Mouse (Mus musculus): ENCODE measurements around the gene Fig4. TPM values are rescaled to one million over a fixed set of nuclear protein-coding genes. Genes with fewer than 3 reads are reported as not detected.

Gene Fig4
- total and polyA plus RNA-seq, 3 experiments, result 21.4 to 27.4 TPM; not detected in 1

GRCm38 (mm10) chr10:41182644-41183043, 120.4 kb downstream of the Fig4 start:
- H3K79me2 ChIP-seq (ENCODE audit: control insufficient read depth, insufficient read depth, low read length, poor library complexity), result no peaks in the 10 kb centered on the region
- H3K27ac ChIP-seq (ENCODE audit: control insufficient read depth, low read depth, low read length), result no peak overlapping the region
- no peaks in the 10 kb centered on the region for H3K36me3 ChIP-seq (ENCODE audit: control insufficient read depth in 1 of 2, insufficient read depth in 2 of 2, low read length in 2 of 2)
- H3K4me3 ChIP-seq (ENCODE audit: control insufficient read depth in 1 of 2, insufficient read depth in 1 of 2, low read depth in 2 of 2, low read length in 2 of 2), result no peak overlapping the region
- no peaks in the 10 kb centered on the region for H3K4me1 ChIP-seq (ENCODE audit: control insufficient read depth in 1 of 2, insufficient read depth in 2 of 2, low read length in 2 of 2)
- H3K27me3 ChIP-seq (ENCODE audit: control insufficient read depth in 1 of 2, insufficient read depth in 2 of 2, low read length in 2 of 2), result peaks cover 0 to 2% of the 10 kb centered on the region in 2 experiments; a peak in 2 of 4 replicates
- DNase-seq (ENCODE audit: low read depth, low spot score), result no peak
- H3K9me3 ChIP-seq (replicated peaks; ENCODE audit: insufficient read depth, low read length), result no peaks in the 10 kb centered on the region
- H3K9ac ChIP-seq (ENCODE audit: control insufficient read depth, low read depth, low read length, poor library complexity, severe bottlenecking), result no peak overlapping the region
- TF ChIP-seq TCF12 (IDR thresholded peaks at IDR 0.05; ENCODE audit: low read depth, low read length) (no peak), POLR2A (IDR thresholded peaks at IDR 0.05; ENCODE audit: control insufficient read depth in 1 of 2, insufficient read depth in 1 of 2, low read depth in 1 of 2, low read length in 2 of 2, poor library complexity in 1 of 2) (no peak), ZKSCAN1 (IDR thresholded peaks at IDR 0.05; ENCODE audit: low read depth, low read length) (no peak)

GRCm38 (mm10) chr10:41166141-41166540, 136.9 kb downstream of the Fig4 start:
- Histone ChIP-seq H3K27me3 (ENCODE audit: control insufficient read depth in 1 of 2, insufficient read depth in 2 of 2, low read length in 2 of 2) (peaks cover 0 to 1% of the 10 kb centered on the region in 2 experiments; a peak in 1 of 4 replicates), H3K9ac (ENCODE audit: control insufficient read depth, low read depth, low read length, poor library complexity, severe bottlenecking) (no peak overlapping the region), H3K79me2 (ENCODE audit: control insufficient read depth, insufficient read depth, low read length, poor library complexity) (no peaks in the 10 kb centered on the region), H3K4me3 (ENCODE audit: control insufficient read depth in 1 of 2, insufficient read depth in 1 of 2, low read depth in 2 of 2, low read length in 2 of 2) (no peak overlapping the region), H3K4me1 (ENCODE audit: control insufficient read depth in 1 of 2, insufficient read depth in 2 of 2, low read length in 2 of 2) (no peaks in the 10 kb centered on the region), H3K36me3 (ENCODE audit: control insufficient read depth in 1 of 2, insufficient read depth in 2 of 2, low read length in 2 of 2) (no peaks in the 10 kb centered on the region), H3K9me3 (replicated peaks; ENCODE audit: insufficient read depth, low read length) (no peaks in the 10 kb centered on the region), H3K27ac (ENCODE audit: control insufficient read depth, low read depth, low read length) (no peak overlapping the region)
- no peak for DNase-seq (ENCODE audit: low read depth, low spot score)
- TF ChIP-seq CHD1 (IDR thresholded peaks at IDR 0.05; ENCODE audit: low read depth, low read length), result no peak
- no peak for TF ChIP-seq TAL1 (IDR thresholded peaks at IDR 0.05; ENCODE audit: low read length)
- no peak for TF ChIP-seq BHLHE40 (IDR thresholded peaks at IDR 0.05; ENCODE audit: borderline replicate concordance, low read depth, low read length)
- TF ChIP-seq ZC3H11A (IDR thresholded peaks at IDR 0.05; ENCODE audit: low read depth, low read length), result no peak
- TF ChIP-seq TCF12 (IDR thresholded peaks at IDR 0.05; ENCODE audit: low read depth, low read length), result no peak
- no peak for TF ChIP-seq ZMIZ1 (IDR thresholded peaks at IDR 0.05; ENCODE audit: low read depth, low read length)
- no peak for TF ChIP-seq MAFK (IDR thresholded peaks at IDR 0.05; ENCODE audit: borderline replicate concordance, low read depth, low read length)
- TF ChIP-seq EP300 (IDR thresholded peaks at IDR 0.05; ENCODE audit: low read depth in 1 of 2, low read length in 2 of 2), result no peak
- TF ChIP-seq MEF2A (IDR thresholded peaks at IDR 0.05; ENCODE audit: extremely low read depth, insufficient replicate concordance, low read depth, low read length, poor library complexity, severe bottlenecking), result no peak
- TF ChIP-seq SMC3 (IDR thresholded peaks at IDR 0.05; ENCODE audit: low read depth, low read length), result no peak
- TF ChIP-seq POLR2AphosphoS5 (IDR thresholded peaks at IDR 0.05; ENCODE audit: borderline replicate concordance, low read depth, low read length), result no peak
- no peak for TF ChIP-seq UBTF (IDR thresholded peaks at IDR 0.05; ENCODE audit: borderline replicate concordance, insufficient read depth, low read depth, low read length)
- TF ChIP-seq CTCF (IDR thresholded peaks at IDR 0.05 in 2 of 3, conservative IDR thresholded peaks at IDR 0.05 in 1 of 3; ENCODE audit: control insufficient read depth in 1 of 3, insufficient read depth in 1 of 3, low read depth in 2 of 3, low read length in 3 of 3, poor library complexity in 1 of 3, severe bottlenecking in 1 of 3), result no peak
- TF ChIP-seq ZKSCAN1 (IDR thresholded peaks at IDR 0.05; ENCODE audit: low read depth, low read length), result no peak
- no peak for TF ChIP-seq MYB (IDR thresholded peaks at IDR 0.05; ENCODE audit: low read depth, low read length)
- no peak for TF ChIP-seq TBP (IDR thresholded peaks at IDR 0.05; ENCODE audit: low read depth, low read length)
- no peak for TF ChIP-seq ELF1 (IDR thresholded peaks at IDR 0.05; ENCODE audit: low read depth, low read length)
- no peak for TF ChIP-seq CHD2 (IDR thresholded peaks at IDR 0.05; ENCODE audit: low read length)
